Mouse (Mus musculus) stomach, embryonic 16.5 days (tissue): ENCODE results near the gene Tbc1d22a. TPM values are rescaled to one million over a fixed set of nuclear protein-coding genes. Genes with fewer than 3 reads are reported as not detected.

Experiments used
- ATAC-seq: fragments of 200-750 bp; cut with Nextera tagmentation; 2 replicates; pipeline ENCODE4 v1.8.0; 2017; ENCODE audit warnings: moderate number of reproducible peaks, moderate TSS enrichment; ENCODE audit not compliant: insufficient read depth, low FRiP score
- H3K27ac ChIP-seq: fragments of 300-500 bp; sonication (generic); 2 replicates; pipeline ENCODE4 v1.5.1; 2014; ENCODE audit warnings: low read length
- H3K27me3 ChIP-seq: fragments of 300-500 bp; sonication (generic); 2 replicates; pipeline ENCODE4 v1.6.1; 2014; ENCODE audit warnings: low read length, control low read depth, mixed read lengths; ENCODE audit not compliant: control insufficient read depth, insufficient read depth
- H3K36me3 ChIP-seq: fragments of 300-500 bp; sonication (generic); 2 replicates; pipeline ENCODE4 v1.6.1; 2014; ENCODE audit warnings: low read length; ENCODE audit not compliant: control insufficient read depth, insufficient read depth
- H3K4me1 ChIP-seq: fragments of 300-500 bp; sonication (generic); 2 replicates; pipeline ENCODE4 v1.6.1; 2014; ENCODE audit warnings: low read length, control low read depth, mixed read lengths; ENCODE audit not compliant: control insufficient read depth, insufficient read depth
- H3K4me2 ChIP-seq: fragments of 300-500 bp; sonication (generic); 2 replicates; pipeline ENCODE4 v1.6.1; 2014; ENCODE audit warnings: low read depth, low read length, mixed read lengths
- H3K4me3 ChIP-seq: fragments of 300-500 bp; sonication (generic); replicated peaks from 2 replicates; pipeline ENCODE4 v1.5.1; 2014; ENCODE audit warnings: mild to moderate bottlenecking, low read length
- H3K9ac ChIP-seq: fragments of 300-500 bp; sonication (generic); 2 replicates; pipeline ENCODE4 v1.6.1; 2014; ENCODE audit warnings: low read length
- H3K9me3 ChIP-seq: fragments of 300-500 bp; sonication (generic); replicated peaks from 2 replicates; pipeline ENCODE4 v1.6.1; 2016; ENCODE audit warnings: low read length, control low read depth; ENCODE audit not compliant: control insufficient read depth
- WGBS: fragments of 180-500 bp; shearing (Covaris S2); extraction: QIAGEN DNeasy Blood & Tissue Kit; methylation state at CpG from one replicate; pipeline ENCODE4 v1.1.7; 2014; 5-methylcytosine and 5-hydroxymethylcytosine counted together
- polyA plus RNA-seq: library from polyadenylated mRNA; unstranded; fragments of >200 nt; fragmentation: Nextera tagmentation; extraction: Ambion mirVana; gene quantifications from 2 replicates; pipeline ENCODE4 v1.2.1, GENCODE M21; 2015

Tbc1d22a gene
- polyA plus RNA-seq, 1 experiment from 2014 or later: 12.0 TPM

GRCm38 (mm10) chr15:86520201-86520600 is 305.9 kb downstream of the Tbc1d22a start:
- no peaks in the 10 kb centered on the region for H3K4me1 ChIP-seq
- H3K4me2 ChIP-seq: no peak overlapping the region
- H3K9ac ChIP-seq: no peak overlapping the region
- H3K4me3 ChIP-seq: no peak overlapping the region
- no peak overlapping the region for H3K27ac ChIP-seq
- no peak for ATAC-seq
- no peaks in the 10 kb centered on the region for H3K9me3 ChIP-seq
- WGBS: 84% methylated on average over 4 of the region's 4 CpGs
- no peaks in the 10 kb centered on the region for H3K27me3 ChIP-seq
- no peaks in the 10 kb centered on the region for H3K36me3 ChIP-seq

GRCm38 (mm10) chr15:86535356-86535755 is 321.1 kb downstream of the Tbc1d22a start:
- no peaks in the 10 kb centered on the region for H3K9me3 ChIP-seq
- ATAC-seq: no peak
- H3K9ac ChIP-seq: no peak overlapping the region
- no peak overlapping the region for H3K4me2 ChIP-seq
- H3K4me3 ChIP-seq: no peak overlapping the region
- H3K27me3 ChIP-seq: no peaks in the 10 kb centered on the region
- no peak overlapping the region for H3K27ac ChIP-seq
- H3K36me3 ChIP-seq: no peaks in the 10 kb centered on the region
- H3K4me1 ChIP-seq: no peaks in the 10 kb centered on the region
- 82% methylated on average over 6 of the region's 6 CpGs for WGBS

GRCm38 (mm10) chr15:86542371-86542770 is 328.1 kb downstream of the Tbc1d22a start:
- Histone ChIP-seq H3K9me3 (no peaks in the 10 kb centered on the region), H3K9ac (no peak overlapping the region), H3K4me2 (no peak overlapping the region), H3K27ac (no peak overlapping the region), H3K36me3 (no peaks in the 10 kb centered on the region), H3K27me3 (no peaks in the 10 kb centered on the region), H3K4me1 (no peaks in the 10 kb centered on the region), H3K4me3 (no peak overlapping the region)
- no peak for ATAC-seq
- WGBS: 75% methylated on average over 3 of the region's 3 CpGs

- Histone ChIP-seq H3K27ac (no peak overlapping the region), H3K27me3 (no peaks in the 10 kb centered on the region), H3K4me3 (no peak overlapping the region), H3K9ac (no peak overlapping the region), H3K36me3 (no peaks in the 10 kb centered on the region), H3K9me3 (no peaks in the 10 kb centered on the region), H3K4me2 (no peak overlapping the region), H3K4me1 (no peaks in the 10 kb centered on the region)
- 91% methylated on average over 1 of the region's 1 CpGs for WGBS
- no peak for ATAC-seq
Observed at GRCm38 (mm10) chr15:86544122-86544795, 330.0 kb downstream of the Tbc1d22a start.

Other genes with a start within 250 kb of the Tbc1d22a start
- gene Celsr1, start 180.7 kb upstream of the Tbc1d22a start, polyA plus RNA-seq: 2.6 and 2.7 TPM in 2 replicates
- 10.5 and 12.1 TPM in 2 replicates for gene Gramd4, start 156.8 kb upstream of the Tbc1d22a start, polyA plus RNA-seq
- 11.4 TPM in 2 replicates for gene Cerk, start 28.3 kb upstream of the Tbc1d22a start, polyA plus RNA-seq